In genomic region chr13:117567251-117567650, GRCm38 (mm10) we compare ENCODE assay signal across 9 mouse cellular contexts. TPM values are rescaled to one million over a fixed set of nuclear protein-coding genes. Genes with fewer than 3 reads are reported as not detected.
DNase-seq lines count a peak whose midpoint lies in the region; ATAC-seq and TF ChIP-seq lines count a peak whose summit lies in the region.
"Had no signal": no experiment of that assay in that cellular context is flagged by ENCODE, and none has a peak within 500 bp of the region (broad histone marks: within the 10 kb centered on the region; RNA-seq: fewer than 3 reads in every experiment).

No protein-coding gene starts in this region.

- TF ChIP-seq EP300 in lung, postnatal 0 days (IDR thresholded peaks at IDR 0.05): no peak

- peak; percentile 34 to 51 for DNase-seq in cerebellum, adult 2 months
- DNase-seq in frontal cortex, adult 2 months (ENCODE audit: extremely low spot score in 1 of 2, low spot score in 1 of 2): peak; percentile 50 to 80
- peak; percentile 72 to 82 for DNase-seq in layer of hippocampus, adult 2 months (ENCODE audit: low spot score in 2 of 2)
- DNase-seq in lung, postnatal 0 days (ENCODE audit: low spot score): peak; percentile 74
- no peak for DNase-seq in midbrain, embryonic 11.5 days (ENCODE audit: low spot score, missing footprints)
- DNase-seq in spleen, postnatal 4 days (ENCODE audit: low spot score in 2 of 2): no peak

- ATAC-seq in lung, postnatal 0 days: peak; percentile 90
- no peak for ATAC-seq in midbrain, embryonic 15.5 days (replicated peaks)
- ATAC-seq in midbrain, embryonic 11.5 days (ENCODE audit: low FRiP score): no peak

- no peak for TF ChIP-seq POLR2A in cerebellum, adult 2 months (IDR thresholded peaks at IDR 0.05; ENCODE audit: borderline replicate concordance, insufficient read depth, low read length)

- no peaks in the 10 kb centered on the region for H3K36me3 ChIP-seq in lung, postnatal 0 days (ENCODE audit: insufficient read depth, low read length)
- no peaks in the 10 kb centered on the region for H3K36me3 ChIP-seq in midbrain, embryonic 15.5 days (replicated peaks)
- H3K36me3 ChIP-seq in midbrain, embryonic 11.5 days (ENCODE audit: control insufficient read depth, insufficient read depth, low read length): no peaks in the 10 kb centered on the region

- no peak for TF ChIP-seq CTCF in cerebellum, adult 2 months (IDR thresholded peaks at IDR 0.05; ENCODE audit: borderline replicate concordance, insufficient read depth, low read depth, low read length)
- no peak for TF ChIP-seq CTCF in layer of hippocampus, adult 2 months (conservative IDR thresholded peaks at IDR 0.05)
- no peak for TF ChIP-seq CTCF in lung, postnatal 0 days (IDR thresholded peaks at IDR 0.05)

- no peak overlapping the region for H3K9ac ChIP-seq in lung, postnatal 0 days (replicated peaks; ENCODE audit: low read depth)
- H3K9ac ChIP-seq in midbrain, embryonic 15.5 days: no peak overlapping the region
- no peak overlapping the region for H3K9ac ChIP-seq in midbrain, embryonic 11.5 days (ENCODE audit: low read length)
- H3K9ac ChIP-seq: liver, embryonic 14.5 days had no signal

- H3K27ac ChIP-seq in cerebellum, adult 2 months (ENCODE audit: insufficient read depth, low read length): no peak overlapping the region
- H3K27ac ChIP-seq in layer of hippocampus, adult 2 months: no peak overlapping the region
- H3K27ac ChIP-seq in lung, postnatal 0 days (ENCODE audit: low read length): no peak overlapping the region
- H3K27ac ChIP-seq in midbrain, embryonic 15.5 days: no peak overlapping the region
- H3K27ac ChIP-seq in midbrain, embryonic 11.5 days (ENCODE audit: low read depth, low read length): no peak overlapping the region
- H3K27ac ChIP-seq: liver, embryonic 14.5 days had no signal

- peaks cover 4% of the 10 kb centered on the region; the same call in 1 of the 2 replicates for H3K4me1 ChIP-seq in cerebellum, adult 2 months (ENCODE audit: control insufficient read depth, insufficient read depth, low read length)
- H3K4me1 ChIP-seq in lung, postnatal 0 days (ENCODE audit: insufficient read depth, low read depth, low read length): no peaks in the 10 kb centered on the region
- H3K4me1 ChIP-seq in midbrain, embryonic 15.5 days: no peaks in the 10 kb centered on the region
- no peaks in the 10 kb centered on the region for H3K4me1 ChIP-seq in midbrain, embryonic 11.5 days (ENCODE audit: control insufficient read depth, insufficient read depth, low read length)

- H3K4me2 ChIP-seq in lung, postnatal 0 days (replicated peaks; ENCODE audit: low read depth, low read length): peak overlapping the region; percentile 30; the same call in 1 of the 2 replicates
- H3K4me2 ChIP-seq in midbrain, embryonic 15.5 days: no peak overlapping the region
- no peak overlapping the region for H3K4me2 ChIP-seq in midbrain, embryonic 11.5 days

- H3K9me3 ChIP-seq in lung, postnatal 0 days (ENCODE audit: low read length): no peaks in the 10 kb centered on the region
- no peaks in the 10 kb centered on the region for H3K9me3 ChIP-seq in midbrain, embryonic 15.5 days
- H3K9me3 ChIP-seq in midbrain, embryonic 11.5 days (ENCODE audit: control insufficient read depth, low read length): no peaks in the 10 kb centered on the region

- H3K27me3 ChIP-seq in cerebellum, adult 2 months (ENCODE audit: control insufficient read depth, insufficient read depth, low read length): no peaks in the 10 kb centered on the region
- H3K27me3 ChIP-seq in lung, postnatal 0 days (replicated peaks; ENCODE audit: insufficient read depth, low read length): no peaks in the 10 kb centered on the region
- no peaks in the 10 kb centered on the region for H3K27me3 ChIP-seq in midbrain, embryonic 15.5 days (replicated peaks)
- no peaks in the 10 kb centered on the region for H3K27me3 ChIP-seq in midbrain, embryonic 11.5 days (ENCODE audit: control insufficient read depth, insufficient read depth, low read length)

- no peak overlapping the region for H3K4me3 ChIP-seq in cerebellum, adult 2 months (replicated peaks; ENCODE audit: insufficient read depth, low read depth, low read length)
- H3K4me3 ChIP-seq in layer of hippocampus, adult 2 months: peak overlapping the region; percentile 23; the same call in 1 of the 2 replicates
- no peak overlapping the region for H3K4me3 ChIP-seq in lung, postnatal 0 days (ENCODE audit: low read depth, low read length)
- no peak overlapping the region for H3K4me3 ChIP-seq in midbrain, embryonic 15.5 days
- no peak overlapping the region for H3K4me3 ChIP-seq in midbrain, embryonic 11.5 days (ENCODE audit: low read depth, low read length)
- H3K4me3 ChIP-seq: erythroblast, embryonic 14.5 days had no signal

- 11% methylated on average over 8 of the region's 8 CpGs for WGBS in cerebellum, adult 2 months
- WGBS in lung, postnatal 0 days: 48% methylated on average over 8 of the region's 8 CpGs
- WGBS in midbrain, embryonic 15.5 days: 79% methylated on average over 8 of the region's 8 CpGs
- 84% methylated on average over 8 of the region's 8 CpGs for WGBS in midbrain, embryonic 11.5 days

RNA-seq across cellular contexts. Expression of gene Hcn1, which starts 34.9 kb away (rescaled TPM):
- 15.9 and 17.3 TPM in 2 replicates for polyA plus RNA-seq in cerebellum, adult 2 months (2012; rRNA removed)
- 8.7 and 9.9 TPM in 2 replicates for polyA plus RNA-seq in frontal cortex, adult 2 months (2012; rRNA removed)
- total RNA-seq in layer of hippocampus, adult 2 months (2021): 10 to 100 TPM; 39.2 to 39.8 TPM
- 0.07 and 0.19 TPM in 2 replicates for polyA plus RNA-seq in lung, postnatal 0 days (2015; fragmentation: Nextera tagmentation; extraction: Ambion mirVana)
- 0.59 and 0.60 TPM in 2 replicates for polyA plus RNA-seq in midbrain, embryonic 15.5 days (2015; fragmentation: Nextera tagmentation; extraction: Ambion mirVana)
- polyA plus RNA-seq in midbrain, embryonic 11.5 days (2014; fragmentation: Nextera tagmentation; extraction: Ambion mirVana): 0.04 TPM in 2 replicates

Comparison
In these comparisons a context has a peak if more than half of its experiments do, and no peak if none do; other contexts are left out.
1. DNase-seq: peak in cerebellum, adult 2 months (2 of 2), frontal cortex, adult 2 months (2 of 2), layer of hippocampus, adult 2 months (2 of 2) and lung, postnatal 0 days (single experiment); none in midbrain, embryonic 11.5 days (single experiment) and spleen, postnatal 4 days (0 of 2).